Mouse (Mus musculus) liver, embryonic 16.5 days (tissue): ENCODE data around the gene Btbd18. TPM values are rescaled to one million over a fixed set of nuclear protein-coding genes. Genes with fewer than 3 reads are reported as not detected.

Experiments
- polyA plus RNA-seq: library from polyadenylated mRNA; unstranded; fragments of >200 nt; fragmentation: Nextera tagmentation; extraction: Ambion mirVana; gene quantifications from 2 replicates; pipeline ENCODE4 v1.2.1, GENCODE M21; 2015

Btbd18 gene
- polyA plus RNA-seq, 1 experiment from 2014 or later, result 0.04 TPM

Other genes starting within 250 kb of the Btbd18 start
- gene Calcrl, start 233.7 kb upstream of the Btbd18 start, polyA plus RNA-seq, result 13.2 and 16.2 TPM in 2 replicates
- 15.5 and 17.6 TPM in 2 replicates for gene Tfpi, start 182.3 kb upstream of the Btbd18 start, polyA plus RNA-seq
- gene Ctnnd1, start 8.3 kb upstream of the Btbd18 start, polyA plus RNA-seq, result 14.9 and 16.0 TPM in 2 replicates
- gene Selenoh, start 11.7 kb downstream of the Btbd18 start, polyA plus RNA-seq, result 66.4 and 73.3 TPM in 2 replicates
- gene Gm28635, start 19.0 kb downstream of the Btbd18 start, polyA plus RNA-seq, result not detected in 2 replicates
- gene Med19, start 19.3 kb downstream of the Btbd18 start, polyA plus RNA-seq, result 17.1 TPM in 2 replicates
- 69.7 and 76.5 TPM in 2 replicates for gene Tmx2, start 20.1 kb downstream of the Btbd18 start, polyA plus RNA-seq
- gene Zdhhc5, start 56.1 kb downstream of the Btbd18 start, polyA plus RNA-seq, result 17.7 and 18.9 TPM in 2 replicates
- 49.7 and 56.2 TPM in 2 replicates for gene Clp1, start 68.3 kb downstream of the Btbd18 start, polyA plus RNA-seq
- gene Ypel4, start 75.0 kb downstream of the Btbd18 start, polyA plus RNA-seq, result 69.6 and 79.1 TPM in 2 replicates
- 0.89 and 0.95 TPM in 2 replicates for gene Gm19426, start 84.6 kb downstream of the Btbd18 start, polyA plus RNA-seq
- gene Serping1, start 116.4 kb downstream of the Btbd18 start, polyA plus RNA-seq, result 119 and 133 TPM in 2 replicates
- 486 and 542 TPM in 2 replicates for gene Ube2l6, start 139.7 kb downstream of the Btbd18 start, polyA plus RNA-seq
- 0.47 and 0.50 TPM in 2 replicates for gene Smtnl1, start 163.6 kb downstream of the Btbd18 start, polyA plus RNA-seq
- 27.3 and 29.8 TPM in 2 replicates for gene Timm10, start 167.9 kb downstream of the Btbd18 start, polyA plus RNA-seq
- gene Slc43a1, start 179.8 kb downstream of the Btbd18 start, polyA plus RNA-seq, result 185 and 205 TPM in 2 replicates
- gene Rtn4rl2, start 227.6 kb downstream of the Btbd18 start, polyA plus RNA-seq, result not detected in 2 replicates